Mouse (Mus musculus): ENCODE data around the gene Obscn.
A peak's percentile ranks its signal among the peaks of the same experiment; 100 is the strongest.

Obscn gene

DNA sequence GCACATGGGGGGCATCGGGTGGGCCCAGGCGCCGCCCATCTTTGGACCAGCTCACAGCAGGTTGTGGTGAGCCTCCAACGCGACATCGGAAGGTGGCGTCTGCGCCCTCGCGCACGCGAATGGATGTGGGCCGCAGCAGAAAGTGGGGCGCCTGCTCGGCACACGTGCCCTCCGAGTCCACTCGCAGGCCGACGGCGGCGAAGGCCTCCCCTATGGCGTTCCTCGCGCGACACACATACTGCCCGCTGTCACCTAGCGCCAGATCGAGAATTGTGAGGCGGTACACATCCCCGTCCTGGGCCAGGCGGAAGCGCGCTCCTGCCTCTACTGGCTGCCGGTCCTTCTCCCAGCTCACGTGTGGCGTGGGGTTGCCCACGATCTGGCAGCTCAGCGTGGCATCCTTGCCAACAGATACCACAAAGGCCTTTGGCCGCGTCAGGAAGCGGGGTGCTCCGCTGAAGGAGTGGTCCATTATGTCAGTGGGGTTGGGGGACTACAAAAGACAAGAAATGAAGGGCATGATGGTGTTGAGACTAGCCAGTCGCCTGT is at the start of gene Obscn:
TSS of gene Obscn (minus strand) at position 499 of the 549 bp plus-strand sequence.
- DNase-seq (ENCODE audit: low read depth, low spot score), result no peak

DNA sequence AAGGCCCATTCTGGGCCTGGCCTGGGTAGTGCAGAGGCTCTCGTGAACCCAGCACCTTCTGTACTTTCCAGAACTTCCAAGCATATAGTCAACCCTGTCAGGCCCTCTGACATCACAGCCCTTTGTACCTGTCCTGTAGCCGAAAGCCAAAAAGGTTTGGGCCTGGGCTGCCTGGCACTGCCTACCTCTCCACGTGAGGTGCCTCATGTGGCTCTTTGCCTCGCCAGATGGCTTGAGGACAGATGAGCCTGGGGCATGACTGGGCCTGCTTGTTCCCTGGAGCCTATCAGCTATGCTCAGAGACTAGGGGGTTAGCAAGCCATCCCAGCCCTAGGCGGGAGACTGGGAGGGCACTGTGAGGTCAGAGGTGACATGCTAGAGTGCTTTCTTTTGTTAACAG is 49.3 kb upstream of the Obscn start:
- DNase-seq (ENCODE audit: low read depth, low spot score), result no peak

DNA sequence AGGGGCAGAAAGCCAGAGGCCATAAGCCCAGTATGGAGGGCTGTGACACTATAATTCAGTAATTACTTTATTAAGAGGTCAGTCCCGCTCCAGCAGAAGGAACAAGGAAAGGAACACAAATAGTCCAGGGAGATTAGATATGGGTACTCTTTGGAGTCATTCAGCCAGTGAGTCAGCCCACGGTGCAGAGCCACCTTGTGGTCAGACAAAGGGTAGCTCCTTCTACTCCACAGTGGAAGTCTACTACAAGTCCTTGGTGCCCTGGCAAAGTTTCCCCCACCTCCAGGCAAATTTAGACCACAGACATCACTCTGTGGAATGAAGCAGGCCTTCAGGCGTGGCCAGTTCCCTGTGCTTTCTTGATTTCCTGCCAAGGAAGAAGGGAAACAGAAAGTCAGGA is 47.6 kb upstream of the Obscn start:
- DNase-seq (ENCODE audit: low read depth, low spot score), result peak; percentile 78

DNA sequence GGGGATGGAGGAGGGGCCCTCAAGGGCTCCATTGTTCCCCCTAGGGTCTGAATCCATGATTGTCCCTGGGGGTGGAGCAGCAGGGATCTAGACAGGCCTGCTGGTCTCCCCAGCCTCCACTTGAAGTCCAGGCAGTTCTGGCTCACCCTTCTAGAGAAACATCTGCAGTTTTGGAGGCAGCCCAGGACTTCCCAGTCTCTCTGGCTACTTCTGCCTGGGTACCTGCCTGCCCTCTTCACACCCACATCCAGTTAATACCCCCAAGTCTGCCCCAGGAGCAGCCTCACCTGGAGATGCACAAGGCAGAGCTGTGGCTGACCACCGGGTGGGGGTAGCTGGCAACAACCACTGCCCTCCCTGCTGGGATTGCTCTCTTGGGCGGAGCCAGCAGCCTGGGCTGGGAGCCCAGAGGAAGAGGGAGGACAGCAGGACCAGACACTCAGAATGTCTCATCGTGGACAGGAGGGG is 46.7 kb upstream of the Obscn start, which contains the start of gene Gjc2:
TSS of gene Gjc2 (minus strand) at position 350 of the 468 bp plus-strand sequence.
- peak; percentile 91 for DNase-seq (ENCODE audit: low read depth, low spot score)

DNA sequence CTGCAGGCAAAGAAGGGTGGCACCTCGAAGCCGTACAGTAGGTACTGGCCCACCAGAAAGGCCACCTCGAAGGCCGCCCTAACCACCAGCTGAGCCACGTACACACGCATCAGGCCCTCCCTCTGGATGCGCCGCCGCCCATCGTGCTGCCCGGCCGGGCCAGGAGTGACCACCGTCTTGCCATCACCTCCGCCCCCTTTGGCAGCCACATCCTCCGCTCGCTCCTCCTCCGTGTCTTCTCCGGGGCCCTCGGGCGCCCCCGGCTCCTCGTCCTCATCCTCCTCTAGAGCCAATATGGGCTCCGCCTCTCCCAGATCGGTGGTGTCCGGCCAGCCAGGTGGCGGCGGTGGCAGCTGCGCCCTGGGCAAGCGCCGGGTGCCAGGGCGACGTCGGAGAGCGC is 40.7 kb upstream of the Obscn start:
- no peak for DNase-seq (ENCODE audit: low read depth, low spot score)

DNA sequence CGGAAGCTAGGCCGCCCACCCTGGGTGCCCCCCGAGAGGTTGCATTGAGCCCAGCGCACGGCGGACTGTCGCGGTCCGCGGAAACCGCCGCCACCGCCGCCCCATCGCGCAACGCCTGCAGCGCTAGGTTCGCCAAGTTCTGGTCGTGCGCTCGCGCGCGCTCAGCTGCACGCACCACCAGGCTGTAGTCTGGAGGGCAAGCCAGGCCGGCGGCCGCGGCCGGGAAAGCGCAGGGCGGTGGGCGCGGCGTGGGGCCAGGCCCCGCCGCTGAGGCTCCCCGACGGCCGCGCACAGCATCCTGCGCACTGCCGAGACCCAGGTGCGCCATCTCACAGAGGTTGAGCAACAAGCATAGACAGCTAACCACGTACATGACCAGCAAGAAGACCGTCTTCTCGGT is 40.3 kb upstream of the Obscn start:
- DNase-seq (ENCODE audit: low read depth, low spot score), result no peak

DNA sequence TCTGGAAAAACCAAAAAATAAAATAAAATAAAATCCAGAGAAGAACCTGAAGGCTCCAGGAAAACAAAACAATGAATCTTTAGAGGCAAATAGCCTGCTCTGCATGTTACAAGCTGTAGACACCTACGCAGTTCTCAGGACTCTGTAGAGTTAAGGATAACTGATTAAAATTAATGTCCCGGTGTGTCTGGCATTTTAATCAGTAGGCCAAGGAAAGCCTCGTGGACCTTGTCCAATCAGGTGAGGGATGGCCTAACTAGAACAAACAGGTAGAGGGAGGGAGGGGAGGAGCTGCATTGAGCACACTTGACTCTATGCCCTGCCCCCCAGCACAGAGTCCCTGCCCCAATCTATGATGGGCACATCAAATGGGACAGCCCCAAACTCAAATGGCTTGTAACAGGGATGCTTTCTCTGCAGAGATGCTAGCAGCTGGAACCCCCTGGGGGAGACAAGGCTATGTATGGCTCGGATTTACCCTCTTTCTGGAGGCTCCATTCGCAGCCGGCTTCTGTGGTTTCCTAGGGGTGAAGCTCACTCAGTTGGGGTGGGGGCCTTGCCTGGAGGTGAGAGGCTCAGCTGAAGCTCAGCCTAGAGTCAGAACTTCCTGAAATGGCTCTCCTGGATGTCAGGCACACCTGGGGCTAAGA is 38.1 kb upstream of the Obscn start:
- DNase-seq (ENCODE audit: low read depth, low spot score), result no peak

DNA sequence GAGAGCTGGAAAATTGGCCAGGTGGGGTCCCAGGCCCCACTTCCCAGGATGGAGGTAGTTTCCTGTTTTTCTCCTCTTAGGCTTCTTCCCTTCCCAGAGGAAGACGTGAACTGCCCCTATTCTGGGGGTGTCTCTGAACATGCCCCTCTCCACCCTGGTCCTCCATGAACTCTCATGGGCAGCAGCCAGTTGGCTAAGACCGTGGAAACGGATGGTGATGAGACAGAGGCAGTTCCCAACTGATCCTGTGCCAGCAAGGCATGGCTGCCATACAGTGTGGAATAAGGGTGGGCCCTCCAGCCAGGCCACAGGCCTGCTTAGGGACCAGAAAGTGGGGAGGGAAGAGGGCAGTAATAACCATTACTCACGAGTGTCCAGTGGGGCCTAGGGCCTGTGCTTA is 34.3 kb upstream of the Obscn start:
- DNase-seq (ENCODE audit: low read depth, low spot score), result no peak

DNA sequence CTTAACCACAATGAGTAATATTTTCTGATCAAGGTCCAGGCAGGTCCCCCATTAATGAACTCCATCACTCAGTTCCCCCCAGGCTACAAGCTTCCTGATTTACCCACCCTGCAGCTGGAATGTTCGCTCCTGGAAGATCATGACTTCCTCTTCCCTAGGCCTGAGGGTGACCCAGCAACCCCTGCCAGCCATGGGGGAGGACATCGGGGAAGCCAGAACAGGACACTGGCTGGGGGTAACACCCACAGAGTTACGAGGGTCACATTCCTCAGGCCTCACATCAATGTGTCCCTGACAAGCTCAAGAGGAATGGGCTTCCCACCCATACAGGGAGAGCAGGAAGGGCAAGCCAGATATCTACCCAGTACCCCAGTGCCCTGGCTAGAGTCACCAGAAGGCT is 33.6 kb upstream of the Obscn start:
- no peak for DNase-seq (ENCODE audit: low read depth, low spot score)

DNA sequence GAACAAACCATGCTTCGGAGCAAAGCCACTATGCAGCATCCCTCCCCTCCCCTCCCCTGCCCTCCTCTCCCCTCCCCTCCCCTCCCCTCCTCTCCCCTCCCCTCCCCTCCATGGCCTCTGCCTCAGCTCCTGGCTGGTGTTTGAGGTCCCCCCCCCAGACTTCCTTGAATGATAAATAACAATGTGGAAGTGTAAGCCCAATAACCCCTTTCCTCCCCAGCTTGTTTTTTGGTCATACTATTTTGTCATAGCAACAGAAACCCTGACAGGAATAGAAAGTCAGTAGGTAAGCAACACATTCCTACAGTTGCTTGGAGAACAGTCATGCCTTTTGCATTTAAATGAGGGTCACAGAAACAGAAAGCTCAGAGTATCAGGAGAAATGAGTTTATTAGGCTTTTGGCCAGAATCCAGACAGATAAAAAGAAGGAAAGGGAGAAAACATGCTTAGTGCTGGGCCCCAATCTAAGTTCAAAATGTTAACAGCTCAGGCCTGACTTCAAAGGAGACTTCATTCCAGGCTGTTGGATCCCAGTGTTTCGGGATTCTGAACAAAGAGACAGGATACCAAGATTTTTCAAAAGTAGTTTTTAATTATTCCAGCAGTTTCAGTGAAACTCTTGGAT is 29.5 kb upstream of the Obscn start:
- no peak for DNase-seq (ENCODE audit: low read depth, low spot score)

DNA sequence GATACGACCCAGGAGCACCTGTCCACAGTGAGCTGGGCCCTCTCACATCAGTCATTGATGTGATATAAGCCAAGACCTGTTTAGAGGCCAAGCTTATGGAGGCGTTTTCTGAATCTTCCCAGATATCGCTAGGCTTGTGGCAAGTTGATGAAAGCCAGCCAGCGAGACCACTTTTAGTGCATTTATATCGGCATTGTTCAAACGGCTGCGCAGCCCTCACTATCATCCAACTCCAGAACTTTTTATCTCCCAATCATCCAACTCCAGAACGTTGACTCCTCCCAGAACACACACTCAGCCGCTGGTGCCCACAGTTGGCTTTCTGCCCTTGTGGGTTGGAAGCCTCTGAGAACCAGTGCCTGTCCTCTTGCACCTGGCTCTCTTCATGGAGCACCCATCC is 28.2 kb upstream of the Obscn start:
- no peak for DNase-seq (ENCODE audit: low read depth, low spot score)

DNA sequence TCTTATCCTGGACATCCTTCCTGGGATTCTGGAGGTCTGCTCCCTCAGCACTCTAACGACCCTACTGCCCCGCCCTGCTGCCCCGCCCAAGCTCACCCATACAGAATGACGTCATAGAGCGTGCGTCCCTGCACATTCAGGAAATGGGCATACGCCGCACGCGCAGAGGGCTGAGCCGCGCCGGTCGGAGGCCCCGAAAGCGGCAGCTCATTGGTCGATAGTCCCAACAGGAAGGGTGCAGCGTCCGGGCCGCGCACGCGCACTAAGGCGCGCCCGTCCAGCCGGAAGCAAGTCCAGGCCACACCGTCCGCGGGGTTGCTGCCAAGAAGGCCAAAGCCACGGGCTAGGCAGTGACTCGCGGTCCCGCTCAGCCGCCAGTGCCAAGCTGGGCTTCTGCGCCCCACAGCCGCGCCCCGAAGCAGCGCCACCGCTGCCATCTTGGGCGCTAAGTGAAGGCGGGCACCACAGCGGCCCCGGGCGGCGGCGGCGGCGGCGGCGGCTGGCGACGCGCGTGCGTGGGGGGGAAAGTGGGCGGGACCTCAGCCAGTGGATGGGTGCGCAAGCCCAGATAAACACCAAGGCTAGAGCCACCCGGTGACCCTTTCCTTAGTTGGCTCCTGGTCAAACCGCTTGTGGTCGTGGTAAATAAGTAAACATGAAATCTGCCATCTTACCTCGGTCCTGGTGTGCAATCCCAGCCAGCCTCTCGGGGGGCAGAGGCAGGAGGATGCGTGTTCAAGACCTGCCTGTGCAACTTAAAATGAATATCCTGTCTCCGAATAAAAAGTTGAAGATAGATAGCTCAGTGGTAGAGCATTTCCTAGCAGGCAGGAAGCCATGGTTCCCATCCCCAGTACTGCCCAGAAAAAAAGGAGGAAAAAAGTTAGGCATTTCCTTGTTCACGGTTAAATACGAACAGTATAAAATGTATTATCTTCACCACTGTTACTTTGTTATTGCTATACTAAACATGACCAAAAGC is 27.3 kb upstream of the Obscn start, which contains the start of gene Iba57:
TSS of gene Iba57 (minus strand) at position 485 of the 982 bp plus-strand sequence.
- DNase-seq (ENCODE audit: low read depth, low spot score), result peak; percentile 100

DNA sequence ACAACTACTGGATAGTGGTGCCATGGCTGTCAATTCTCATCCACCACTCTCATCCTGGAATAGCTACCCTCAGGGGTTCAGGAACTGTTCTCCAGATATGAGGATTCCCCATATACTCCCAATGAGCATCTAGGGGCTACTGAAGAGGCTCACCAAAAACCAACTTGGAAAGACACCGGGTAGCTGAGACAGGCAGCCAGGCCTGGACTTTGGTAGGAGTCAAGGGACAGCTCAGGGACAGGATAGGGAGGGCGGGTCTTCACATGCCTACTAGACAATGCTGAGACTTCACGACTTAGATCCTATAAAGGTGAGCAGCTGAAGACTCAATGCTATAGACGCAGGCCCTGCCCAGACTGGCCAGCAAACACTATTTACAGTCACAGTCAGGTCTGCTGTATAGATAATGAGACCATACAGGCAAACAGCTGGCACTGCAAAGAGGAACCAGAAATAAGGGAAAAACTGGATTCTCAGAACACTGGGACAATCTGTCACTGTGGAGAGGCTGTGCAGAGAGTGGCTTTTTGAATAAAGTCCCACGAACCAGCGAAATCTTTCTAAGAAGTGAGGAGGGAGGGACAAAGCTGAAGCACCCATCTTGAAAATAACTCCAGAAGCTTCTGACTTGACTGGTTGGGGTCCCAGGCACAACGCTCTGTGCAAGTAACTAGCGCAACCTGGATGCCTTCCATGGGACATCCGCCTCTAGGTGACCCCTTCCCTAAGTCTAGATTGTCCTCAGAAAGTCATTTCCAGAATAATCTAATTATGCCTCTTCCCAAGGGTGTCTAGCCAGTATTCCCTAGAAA is 26.4 kb upstream of the Obscn start:
- no peak for DNase-seq (ENCODE audit: low read depth, low spot score)

DNA sequence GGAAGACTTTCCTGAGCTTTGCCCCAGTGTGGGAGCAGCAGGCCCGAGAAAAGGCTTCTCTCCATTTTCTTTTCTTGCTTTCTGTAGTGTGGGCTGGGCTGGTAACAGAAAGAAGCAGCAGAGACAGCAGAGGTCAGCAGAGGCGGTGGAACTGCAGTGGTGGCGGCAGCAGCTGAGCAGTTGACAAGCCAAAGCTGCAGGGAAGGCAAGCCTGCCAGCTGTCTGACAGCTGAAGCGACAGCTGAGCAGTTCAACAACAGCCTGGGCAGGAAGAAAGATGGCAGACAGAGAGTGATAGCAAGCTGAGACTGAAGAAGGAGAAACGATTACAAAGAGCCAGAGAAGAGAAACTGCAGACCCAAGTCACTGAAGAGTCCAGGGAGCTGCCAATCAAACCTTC is 25.2 kb upstream of the Obscn start:
- DNase-seq (ENCODE audit: low read depth, low spot score), result peak; percentile 79

DNA sequence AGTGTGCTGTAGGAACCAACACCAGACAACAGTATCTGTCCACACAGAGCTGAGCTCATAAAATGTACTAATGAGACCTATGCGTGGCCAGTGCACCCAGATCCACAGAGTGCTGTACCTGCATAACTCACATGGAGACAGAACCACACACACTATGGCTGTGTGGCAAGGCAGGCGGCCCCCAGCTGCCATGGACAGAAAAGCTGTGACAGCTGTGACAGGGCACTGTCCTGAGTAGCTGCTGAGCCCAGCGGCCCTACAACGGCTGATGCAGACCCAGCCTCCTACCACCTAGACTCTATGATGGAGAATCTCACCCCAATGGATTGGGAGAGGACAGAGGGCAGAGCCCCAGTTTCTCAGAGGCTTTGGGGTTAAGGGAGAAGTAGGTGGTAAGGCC is 23.4 kb upstream of the Obscn start:
- no peak for DNase-seq (ENCODE audit: low read depth, low spot score)

DNA sequence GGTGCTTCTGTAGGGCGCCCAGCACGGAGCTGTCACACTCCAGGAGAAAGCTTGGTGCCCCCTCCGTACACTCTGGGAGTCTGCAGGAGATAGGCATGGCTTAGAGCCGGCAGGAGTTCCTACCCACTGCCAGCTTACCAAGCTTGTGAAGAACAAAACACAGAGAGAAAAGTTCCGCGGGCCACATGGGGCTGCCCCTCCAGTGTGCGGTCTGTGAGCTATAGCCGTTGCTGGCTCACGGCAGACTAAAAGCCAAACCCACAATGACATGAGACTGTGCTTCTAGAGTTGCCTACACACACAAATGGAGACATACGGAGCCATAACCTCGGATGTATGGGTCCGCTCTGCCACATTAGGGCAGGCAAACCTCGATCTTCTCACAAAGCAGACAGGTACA is 22.9 kb upstream of the Obscn start:
- DNase-seq (ENCODE audit: low read depth, low spot score), result no peak

DNA sequence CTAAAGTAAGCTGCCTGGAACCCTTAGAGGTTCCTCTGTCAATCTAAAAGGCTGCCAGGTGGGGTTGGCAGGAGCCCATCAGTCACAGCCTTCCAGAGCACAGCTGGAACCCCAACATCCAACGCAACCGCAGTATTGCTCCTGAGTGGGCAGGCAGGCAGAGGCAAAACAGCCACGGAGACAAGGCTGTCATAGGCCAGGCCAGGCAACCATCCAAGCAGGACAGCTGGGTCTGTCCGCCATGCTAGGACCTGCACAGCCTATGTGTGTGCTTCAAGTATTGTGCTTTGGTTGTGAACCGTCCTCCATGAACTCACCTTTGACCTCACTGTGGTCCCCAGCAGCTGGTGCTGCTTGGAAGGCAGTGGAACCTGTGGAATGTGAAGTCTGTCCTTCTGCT is 19.7 kb upstream of the Obscn start:
- DNase-seq (ENCODE audit: low read depth, low spot score), result no peak

DNA sequence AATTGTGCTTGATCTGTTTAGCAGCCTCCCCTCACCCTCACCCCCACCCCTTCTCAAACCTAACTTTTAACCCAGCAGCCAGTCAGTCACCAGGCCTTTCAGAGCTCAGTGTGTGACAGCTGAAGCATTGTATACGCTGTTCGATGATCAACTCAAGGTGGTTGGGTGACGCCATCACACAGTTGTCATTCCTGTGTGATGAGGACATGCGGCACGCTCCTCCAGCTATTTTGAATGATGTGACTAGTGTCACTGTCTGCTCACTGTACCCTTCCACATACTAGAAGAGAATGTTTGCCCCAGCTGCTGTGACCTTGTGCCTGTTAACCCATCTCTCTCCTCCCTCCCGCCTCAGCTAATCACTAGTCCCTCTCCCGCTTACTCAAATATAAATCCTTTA is 18.0 kb upstream of the Obscn start:
- DNase-seq (ENCODE audit: low read depth, low spot score), result no peak

DNA sequence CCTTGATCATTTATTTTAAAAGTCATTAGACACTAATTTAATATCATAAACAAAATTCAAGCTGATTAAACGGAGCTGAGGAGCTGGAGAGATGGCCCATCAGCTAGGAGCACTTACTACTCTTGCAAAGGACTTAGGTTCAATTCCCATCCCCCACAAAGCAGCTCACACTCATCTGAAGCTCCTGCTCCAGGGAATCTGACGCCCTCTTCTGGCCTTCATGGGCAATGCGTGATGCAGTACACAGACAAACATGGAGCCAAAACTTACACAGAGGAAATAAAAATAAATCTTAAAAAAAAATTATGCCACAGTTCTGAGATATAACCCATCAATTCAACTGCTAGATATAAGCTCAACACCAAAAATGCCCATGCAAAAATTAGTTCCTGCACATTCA is 15.5 kb upstream of the Obscn start:
- DNase-seq (ENCODE audit: low read depth, low spot score), result peak; percentile 63

DNA sequence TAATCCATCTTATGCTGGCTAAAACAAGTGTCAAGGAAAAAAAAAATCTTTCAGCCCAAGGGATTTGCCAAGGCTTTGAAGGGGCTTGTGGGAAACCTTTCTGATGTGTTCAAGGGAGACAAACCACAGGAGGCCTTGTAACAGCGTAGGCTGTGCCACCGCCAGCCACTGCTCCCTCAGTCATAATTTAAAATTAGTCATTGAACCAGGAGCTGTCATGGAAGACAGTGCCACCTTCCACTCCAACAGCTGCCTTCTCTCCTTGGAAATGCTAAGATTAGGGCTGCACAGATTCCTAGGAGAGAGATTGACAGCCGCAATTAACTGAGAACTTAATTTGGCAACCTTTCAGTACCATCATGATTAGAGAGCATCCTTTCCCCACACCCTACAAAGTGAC is 13.1 kb upstream of the Obscn start:
- peak; percentile 60 for DNase-seq (ENCODE audit: low read depth, low spot score)

DNA sequence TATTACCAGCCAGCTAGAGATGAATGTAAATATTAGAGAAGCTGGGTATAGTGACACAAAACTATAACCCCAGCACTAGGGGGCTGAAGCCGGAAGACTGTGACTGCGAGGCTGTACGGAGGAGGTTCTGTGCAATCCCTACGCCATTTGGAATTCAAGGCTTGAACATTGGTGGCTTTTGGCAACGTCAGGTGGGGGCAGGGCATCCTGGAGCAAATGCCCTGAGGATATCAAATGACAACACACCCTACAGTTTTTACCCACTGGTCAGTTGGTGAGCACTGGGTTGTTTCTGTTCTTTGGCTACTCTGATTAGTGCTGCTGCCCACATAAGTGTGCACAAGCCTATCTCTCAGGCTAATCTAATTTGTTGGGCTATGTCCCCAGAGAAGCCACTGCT is 6.8 kb upstream of the Obscn start:
- DNase-seq (ENCODE audit: low read depth, low spot score), result no peak
